Mouse (Mus musculus) myocyte (in vitro differentiated cells): ENCODE results near the gene Slc24a2.

Source experiments
- CEBPB ChIP-seq: IDR thresholded peaks from 2 replicates; pipeline ENCODE4 v1.6.1; 2011; ENCODE audit warnings: mild to moderate bottlenecking, moderate library complexity; ENCODE audit not compliant: poor library complexity, insufficient read depth, severe bottlenecking
- MAX ChIP-seq: IDR thresholded peaks from one replicate; pipeline ENCODE4 v1.6.1; 2011; ENCODE audit warnings: low read depth, mild to moderate bottlenecking, control low read depth
- MYOG ChIP-seq, 3 experiments: IDR thresholded peaks; one replicate each; pipeline ENCODE4 v1.6.1; 2011; ENCODE audit warnings: control low read depth in 2 of 3, low read depth in 2 of 3, mild to moderate bottlenecking in 2 of 3; ENCODE audit not compliant: insufficient read length in 2 of 3, control insufficient read depth in 1 of 3, insufficient read depth in 1 of 3
- POLR2A ChIP-seq: IDR thresholded peaks from one replicate; pipeline ENCODE4 v1.6.1; 2011; ENCODE audit warnings: low read depth, mild to moderate bottlenecking, control low read depth, moderate library complexity; ENCODE audit not compliant: insufficient read length
- USF1 ChIP-seq: IDR thresholded peaks from one replicate; pipeline ENCODE4 v1.6.1; 2011; ENCODE audit warnings: low read depth, mild to moderate bottlenecking, control low read depth, moderate library complexity

- TF ChIP-seq POLR2A (no peak), MAX (no peak), MYOG (IDR thresholded peaks at IDR 0.05; ENCODE audit: control insufficient read depth in 1 of 3, insufficient read depth in 1 of 3, insufficient read length in 2 of 3, low read depth in 2 of 3) (no peak), CEBPB (no peak), USF1 (no peak)
Observed at GRCm38 (mm10) chr4:87081321-87081720, 149.0 kb downstream of the Slc24a2 start.
